Mouse (Mus musculus): ENCODE results near the gene Phtf2.

DNA sequence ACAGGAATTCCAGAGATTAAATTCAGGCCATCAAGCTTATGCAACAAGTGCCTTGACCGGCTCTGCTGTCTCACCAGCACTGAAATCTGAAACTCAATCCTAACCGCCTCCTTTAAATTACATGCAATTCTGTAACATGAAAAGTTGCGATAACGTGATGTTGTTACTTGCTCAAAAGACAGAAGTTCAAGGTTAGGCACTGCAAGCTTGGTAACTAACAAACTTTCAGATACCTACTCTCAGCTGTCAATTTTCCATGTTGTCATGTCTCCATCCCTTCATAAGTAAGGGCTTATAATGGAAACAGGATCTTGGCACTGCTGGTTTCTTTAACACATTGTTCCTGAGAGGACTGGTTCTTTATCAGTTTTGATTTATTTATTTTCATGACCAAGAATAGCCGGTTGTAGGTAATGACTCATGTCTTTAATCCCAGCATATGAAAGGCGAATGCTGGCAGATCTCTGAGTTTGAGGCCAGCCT, 47.8 kb upstream of the Phtf2 start:
- TF ChIP-seq CTCF (IDR thresholded peaks at IDR 0.05) (no peak), POLR2A (IDR thresholded peaks at IDR 0.05; ENCODE audit: insufficient read depth, low read depth, low read length) (no peak)

All from heart, adult 2 months (tissue).